15 mouse cellular contexts compared by ENCODE assay signal in the genomic region with DNA sequence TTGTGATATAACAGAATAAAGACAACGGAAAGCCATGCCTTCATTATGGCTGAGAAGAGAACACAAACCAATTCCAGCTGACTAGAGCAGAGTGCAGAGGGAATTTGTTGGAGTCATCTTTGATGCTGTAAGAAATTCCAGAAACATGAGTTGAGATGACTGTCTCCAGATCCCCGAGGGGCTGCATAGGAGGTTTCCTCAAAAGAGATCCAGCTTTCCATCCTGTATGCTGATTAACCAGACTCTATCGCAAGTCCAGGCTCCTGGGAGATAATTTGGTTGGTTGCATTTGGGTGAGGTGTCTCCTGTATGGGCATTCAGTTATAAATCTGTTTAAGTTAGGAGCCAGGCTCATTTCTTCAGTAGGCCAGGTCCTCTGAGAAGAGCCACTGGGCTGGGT.
"Had no signal": no experiment of that assay in that cellular context is flagged by ENCODE, and none has a peak within 500 bp of the region (broad histone marks: within the 10 kb centered on the region; RNA-seq: fewer than 3 reads in every experiment).

No protein-coding gene starts in this region.

- H3K9me3 ChIP-seq: kidney, embryonic 15.5 days; limb, embryonic 15.5 days; liver, embryonic 12.5 days; midbrain, embryonic 10.5 days; midbrain, embryonic 15.5 days; neural tube, embryonic 13.5 days; stomach, embryonic 15.5 days had no signal

- H3K4me3 ChIP-seq: kidney, embryonic 15.5 days; limb, embryonic 15.5 days; liver, embryonic 12.5 days; midbrain, embryonic 10.5 days; midbrain, embryonic 15.5 days; neural tube, embryonic 13.5 days; stomach, embryonic 15.5 days had no signal

- H3K27me3 ChIP-seq: kidney, embryonic 15.5 days; limb, embryonic 15.5 days; liver, embryonic 12.5 days; midbrain, embryonic 15.5 days; neural tube, embryonic 13.5 days; stomach, embryonic 15.5 days had no signal

- H3K36me3 ChIP-seq: midbrain, embryonic 15.5 days; neural tube, embryonic 13.5 days had no signal

- DNase-seq: kidney, postnatal 14 days; lung, embryonic 14.5 days; lung, postnatal 10 days; lung, postnatal 4 days; retina, postnatal 1 day; right cerebral cortex, postnatal 14 days; thymus, adult 18-20 months; thymus, postnatal 14 days had no signal

- H3K27ac ChIP-seq: kidney, embryonic 15.5 days; limb, embryonic 15.5 days; liver, embryonic 12.5 days; midbrain, embryonic 10.5 days; midbrain, embryonic 15.5 days; neural tube, embryonic 13.5 days; stomach, embryonic 15.5 days had no signal

- H3K4me2 ChIP-seq: kidney, embryonic 15.5 days; limb, embryonic 15.5 days; liver, embryonic 12.5 days; lung, embryonic 14.5 days; midbrain, embryonic 15.5 days; neural tube, embryonic 13.5 days; stomach, embryonic 15.5 days had no signal

- H3K9ac ChIP-seq: kidney, embryonic 15.5 days; limb, embryonic 15.5 days; liver, embryonic 12.5 days; lung, embryonic 14.5 days; midbrain, embryonic 15.5 days; neural tube, embryonic 13.5 days; stomach, embryonic 15.5 days had no signal

- ATAC-seq: liver, embryonic 12.5 days; midbrain, embryonic 15.5 days had no signal

- H3K4me1 ChIP-seq: midbrain, embryonic 15.5 days; stomach, embryonic 15.5 days had no signal
